Mouse (Mus musculus): ENCODE results near the gene Apol6.
A peak's percentile ranks its signal among the peaks of the same experiment; 100 is the strongest.

The Apol6 gene

DNA sequence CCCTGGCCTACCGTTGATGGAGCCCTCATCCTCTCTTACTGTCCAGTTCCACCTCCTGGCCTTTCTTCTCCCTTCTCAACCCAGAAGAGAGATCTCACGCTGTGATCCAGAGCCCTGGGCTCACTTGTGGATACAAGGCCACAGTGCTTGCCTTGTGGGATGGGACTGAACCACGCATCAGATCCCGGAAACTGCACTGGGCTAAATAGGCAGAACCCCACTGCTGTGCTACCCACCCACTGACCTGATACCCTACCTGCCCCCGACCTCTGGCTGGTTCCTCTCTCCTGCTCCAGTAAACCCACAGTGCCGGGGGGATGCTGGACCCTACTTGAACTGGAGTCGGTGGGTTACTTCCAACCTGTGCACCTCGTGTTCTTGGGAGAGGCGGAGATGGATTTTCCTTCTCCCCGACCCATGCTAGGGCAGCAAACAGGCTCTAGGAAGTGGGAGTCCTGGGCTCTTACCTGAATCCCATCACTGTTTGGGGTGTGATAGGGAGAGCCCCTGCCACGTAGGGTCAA lies 26.3 kb downstream of the Apol6 start:
- no peak for DNase-seq (ENCODE audit: low spot score)

DNA sequence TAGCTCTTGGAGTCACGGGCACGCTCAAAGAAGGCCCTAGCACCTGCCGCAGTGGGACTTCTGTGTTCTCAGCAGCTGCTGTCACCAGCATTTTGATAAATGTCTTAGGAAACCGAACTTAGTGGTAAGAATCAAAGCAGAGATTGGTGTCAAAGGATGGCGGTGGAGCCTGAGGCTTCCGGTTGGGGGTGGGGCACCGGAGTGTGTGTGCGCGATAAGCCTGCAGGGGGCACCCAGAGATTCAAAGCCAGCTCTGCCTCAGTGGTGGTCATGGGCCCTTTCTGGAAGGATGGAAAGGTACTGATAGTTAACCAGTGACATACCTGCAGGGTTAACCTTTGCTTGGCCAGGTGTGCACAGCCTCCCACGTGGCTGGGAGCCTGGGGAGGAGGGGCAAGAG lies 27.0 kb downstream of the Apol6 start:
- DNase-seq (ENCODE audit: low spot score), result no peak

- no peak for DNase-seq (ENCODE audit: low spot score)
Observed at GRCm38 (mm10) chr15:77072556-77073163, 28.1 kb downstream of the Apol6 start.

- no peak for DNase-seq (ENCODE audit: low spot score)
Observed at GRCm38 (mm10) chr15:77076523-77076922, 32.0 kb downstream of the Apol6 start.

GRCm38 (mm10) chr15:77077906-77078305 lies 33.4 kb downstream of the Apol6 start:
- no peak for DNase-seq (ENCODE audit: low spot score)

DNA sequence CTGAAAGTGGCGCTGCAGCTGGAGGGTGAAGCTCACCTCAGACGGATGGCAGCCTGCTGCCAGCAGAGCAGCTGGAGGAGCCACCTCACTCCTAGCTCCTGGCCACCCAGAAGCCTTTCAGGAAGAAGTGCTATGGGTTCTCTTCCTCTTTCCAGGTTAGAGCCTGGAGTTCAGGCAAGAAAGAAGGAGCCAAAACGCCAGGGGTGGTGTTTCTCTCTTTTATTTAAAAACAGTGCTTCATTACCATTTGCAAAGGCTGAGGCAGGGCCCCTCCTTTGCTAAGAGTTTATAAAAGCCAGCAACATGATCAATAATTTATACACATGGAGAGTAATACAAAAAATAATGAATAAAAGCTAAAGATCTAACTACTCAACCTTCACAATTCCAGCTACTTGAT lies 34.3 kb downstream of the Apol6 start:
- DNase-seq (ENCODE audit: low spot score), result no peak

- no peak for DNase-seq (ENCODE audit: low spot score)
Observed at GRCm38 (mm10) chr15:77079256-77079822, 34.8 kb downstream of the Apol6 start.

DNA sequence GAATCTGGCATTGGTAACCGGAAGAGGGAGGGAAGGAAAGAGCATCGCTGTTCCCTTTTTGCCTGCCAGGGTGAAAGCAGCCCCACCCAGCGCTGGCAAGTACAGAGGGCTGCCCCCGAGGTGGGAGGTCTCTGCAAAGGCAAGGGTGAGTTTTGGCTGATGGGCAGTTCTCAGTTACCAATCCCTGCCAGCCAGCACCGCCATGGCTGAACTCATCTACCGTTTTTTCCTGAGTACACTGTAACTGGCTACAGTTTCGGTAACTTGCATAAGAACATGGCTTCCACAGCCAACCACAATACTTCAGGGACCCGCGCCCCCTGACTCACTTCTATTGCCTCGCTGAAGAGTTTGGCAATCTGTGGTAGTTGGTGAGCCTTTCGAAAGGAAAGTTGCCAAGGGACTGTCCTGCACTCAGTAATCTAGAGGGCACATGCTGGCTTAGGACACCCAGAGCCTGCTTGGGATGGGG lies 35.4 kb downstream of the Apol6 start:
- no peak for DNase-seq (ENCODE audit: low spot score)

GRCm38 (mm10) chr15:77080684-77081254 lies 36.2 kb downstream of the Apol6 start:
- no peak for DNase-seq (ENCODE audit: low spot score)

DNA sequence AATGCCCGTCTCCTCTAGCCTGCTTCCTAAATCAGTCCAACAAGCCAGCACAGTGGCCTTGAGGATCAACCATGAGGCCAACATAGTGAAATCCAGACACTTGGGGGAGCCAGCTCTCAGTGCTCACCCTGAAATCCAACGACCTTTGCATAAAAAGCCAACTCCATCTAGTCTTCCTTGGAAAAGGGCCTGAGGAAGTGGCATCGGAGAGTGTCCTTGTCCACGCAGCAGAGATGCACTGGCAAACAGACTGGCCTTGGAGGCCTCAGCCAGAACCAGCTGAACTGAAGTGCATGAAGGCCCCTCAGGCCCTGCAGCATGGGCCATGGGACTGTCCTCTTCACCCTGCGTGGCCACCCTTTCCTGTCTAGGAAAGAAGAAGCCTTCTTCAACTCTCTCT lies 36.9 kb downstream of the Apol6 start:
- peak; percentile 73 for DNase-seq (ENCODE audit: low spot score)

GRCm38 (mm10) chr15:77085818-77086217 lies 41.3 kb downstream of the Apol6 start:
- DNase-seq (ENCODE audit: low spot score), result peak; percentile 85

DNA sequence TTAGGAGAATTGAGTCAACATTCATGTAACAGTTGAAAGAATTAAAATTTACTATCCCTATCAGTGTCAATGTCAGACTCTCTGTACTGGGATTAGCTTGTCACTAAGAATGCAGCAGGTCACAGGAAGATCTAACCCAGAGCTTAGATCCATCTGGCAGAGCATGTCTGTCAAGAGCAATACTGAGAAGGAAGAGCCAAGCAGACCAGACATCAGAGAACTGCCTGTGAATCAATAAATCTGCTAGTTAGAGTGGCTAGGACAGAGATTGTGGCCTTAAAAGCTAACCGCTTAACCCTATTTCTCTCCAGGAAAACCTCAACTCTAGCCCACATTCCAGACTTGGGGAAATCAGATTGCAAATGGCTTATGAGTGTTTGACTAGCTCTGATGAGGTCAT lies 42.0 kb downstream of the Apol6 start:
- DNase-seq (ENCODE audit: low spot score), result no peak

GRCm38 (mm10) chr15:77089249-77089648 lies 44.7 kb downstream of the Apol6 start:
- DNase-seq (ENCODE audit: low spot score), result no peak

- DNase-seq (ENCODE audit: low spot score), result no peak
Observed at GRCm38 (mm10) chr15:77090531-77090930, 46.0 kb downstream of the Apol6 start.

- no peak for DNase-seq (ENCODE audit: low spot score)
Observed at GRCm38 (mm10) chr15:77091394-77091793, 46.9 kb downstream of the Apol6 start.

GRCm38 (mm10) chr15:77094431-77094830 lies 49.9 kb downstream of the Apol6 start:
- no peak for DNase-seq (ENCODE audit: low spot score)

- DNase-seq (ENCODE audit: low spot score), result no peak
Observed at GRCm38 (mm10) chr15:77095216-77095615, 50.7 kb downstream of the Apol6 start.

DNA sequence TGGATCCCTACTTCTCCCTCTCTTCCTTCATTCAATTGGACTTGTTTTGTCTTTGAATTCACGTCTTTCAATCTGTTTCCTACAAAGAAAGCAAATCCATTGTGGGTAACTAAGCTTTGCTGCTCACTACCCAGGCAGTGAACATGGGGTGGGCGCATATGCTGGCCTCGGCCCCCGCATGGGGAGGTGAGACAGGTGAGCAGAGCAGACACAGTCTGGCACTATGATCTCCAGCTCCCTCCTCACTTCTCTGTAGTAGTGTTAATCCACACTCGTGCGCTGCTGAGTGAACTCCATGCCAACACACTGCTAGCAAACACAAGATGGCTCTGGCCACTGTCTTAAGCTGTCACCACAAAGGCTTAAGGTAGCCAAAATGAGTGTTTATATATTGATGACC lies 52.8 kb downstream of the Apol6 start:
- DNase-seq (ENCODE audit: low spot score), result no peak

DNA sequence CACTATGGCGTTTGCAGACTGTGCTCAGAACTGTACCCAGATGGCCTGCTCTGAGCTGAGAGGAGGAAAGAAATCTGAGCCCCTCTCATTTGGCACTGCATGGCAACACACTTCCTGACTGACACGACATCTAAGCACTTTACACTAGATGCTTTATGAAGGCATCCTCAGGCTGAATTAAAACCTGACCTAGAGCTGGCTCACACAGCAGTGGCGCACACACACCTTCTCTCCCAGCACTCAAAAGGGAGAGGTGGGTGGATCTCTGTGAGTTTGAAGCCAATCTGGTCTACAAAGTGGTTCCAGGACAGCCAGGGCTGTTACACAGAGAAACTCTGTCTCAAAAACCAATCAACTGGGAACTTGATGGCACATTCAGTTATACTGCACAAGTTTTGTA lies 55.2 kb downstream of the Apol6 start:
- DNase-seq (ENCODE audit: low spot score), result no peak

GRCm38 (mm10) chr15:77102685-77103084 lies 58.2 kb downstream of the Apol6 start:
- no peak for DNase-seq (ENCODE audit: low spot score)

GRCm38 (mm10) chr15:77104349-77105158 lies 60.0 kb downstream of the Apol6 start:
- no peak for DNase-seq (ENCODE audit: low spot score)

DNA sequence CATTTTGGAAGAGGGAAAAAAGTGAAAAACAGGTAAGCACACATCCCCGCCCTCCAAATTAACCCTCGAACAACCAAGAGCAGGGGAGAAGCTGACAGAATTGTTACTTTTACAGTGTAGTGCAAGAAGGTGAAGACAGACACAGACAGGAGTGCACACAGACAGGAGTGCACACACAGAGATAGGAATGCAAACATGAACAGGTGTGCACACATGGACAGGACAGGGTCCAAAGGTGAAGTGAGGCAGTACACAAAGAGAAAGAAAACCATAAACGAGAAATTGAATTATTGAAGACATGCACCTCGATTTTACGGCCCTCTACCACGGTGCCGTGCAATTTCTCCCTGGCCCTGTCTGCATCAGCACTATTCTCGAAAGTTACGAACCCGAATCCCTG lies 60.7 kb downstream of the Apol6 start:
- DNase-seq (ENCODE audit: low spot score), result no peak

Measured in ovary, adult 18-20 months (tissue).